Mouse (Mus musculus): ENCODE results near the gene Plagl1. TPM values are rescaled to one million over a fixed set of nuclear protein-coding genes. Genes with fewer than 3 reads are reported as not detected.

Gene Plagl1
- polyA plus RNA-seq, 1 experiment from 2014 or later = 54.9 TPM

GRCm38 (mm10) chr10:13135751-13136150, 75.4 kb downstream of the Plagl1 start:
- ATAC-seq = no peak
- H3K9ac ChIP-seq (ENCODE audit: low read length) = no peak overlapping the region
- H3K4me2 ChIP-seq (ENCODE audit: low read length) = no peak overlapping the region
- no peaks in the 10 kb centered on the region for H3K4me1 ChIP-seq (ENCODE audit: control insufficient read depth, insufficient read depth, low read length)
- H3K27ac ChIP-seq (ENCODE audit: low read depth, low read length) = no peak overlapping the region
- H3K4me3 ChIP-seq (ENCODE audit: low read depth, low read length) = no peak overlapping the region
- no peaks in the 10 kb centered on the region for H3K27me3 ChIP-seq (replicated peaks; ENCODE audit: control insufficient read depth, insufficient read depth, low read length)
- no peak for DNase-seq (ENCODE audit: low spot score)
- H3K9me3 ChIP-seq (replicated peaks; ENCODE audit: control insufficient read depth, low read length) = no peaks in the 10 kb centered on the region
- no peaks in the 10 kb centered on the region for H3K36me3 ChIP-seq (ENCODE audit: control insufficient read depth, insufficient read depth, low read length)
- WGBS = 93% methylated on average over 7 of the region's 7 CpGs

GRCm38 (mm10) chr10:13137906-13138305, 77.6 kb downstream of the Plagl1 start:
- 95% methylated on average over 6 of the region's 6 CpGs for WGBS
- ATAC-seq (no peak), DNase-seq (ENCODE audit: low spot score) (no peak)
- Histone ChIP-seq H3K27me3 (replicated peaks; ENCODE audit: control insufficient read depth, insufficient read depth, low read length) (no peaks in the 10 kb centered on the region), H3K9ac (ENCODE audit: low read length) (no peak overlapping the region), H3K4me2 (ENCODE audit: low read length) (no peak overlapping the region), H3K9me3 (replicated peaks; ENCODE audit: control insufficient read depth, low read length) (no peaks in the 10 kb centered on the region), H3K4me1 (ENCODE audit: control insufficient read depth, insufficient read depth, low read length) (no peaks in the 10 kb centered on the region), H3K4me3 (ENCODE audit: low read depth, low read length) (no peak overlapping the region), H3K36me3 (ENCODE audit: control insufficient read depth, insufficient read depth, low read length) (no peaks in the 10 kb centered on the region), H3K27ac (ENCODE audit: low read depth, low read length) (no peak overlapping the region)

GRCm38 (mm10) chr10:13140434-13140833, 80.1 kb downstream of the Plagl1 start:
- Histone ChIP-seq H3K4me2 (ENCODE audit: low read length) (no peak overlapping the region), H3K9ac (ENCODE audit: low read length) (no peak overlapping the region), H3K27ac (ENCODE audit: low read depth, low read length) (no peak overlapping the region), H3K4me1 (ENCODE audit: control insufficient read depth, insufficient read depth, low read length) (no peaks in the 10 kb centered on the region), H3K9me3 (replicated peaks; ENCODE audit: control insufficient read depth, low read length) (no peaks in the 10 kb centered on the region), H3K4me3 (ENCODE audit: low read depth, low read length) (no peak overlapping the region), H3K27me3 (replicated peaks; ENCODE audit: control insufficient read depth, insufficient read depth, low read length) (no peaks in the 10 kb centered on the region), H3K36me3 (ENCODE audit: control insufficient read depth, insufficient read depth, low read length) (no peaks in the 10 kb centered on the region)
- DNase-seq (ENCODE audit: low spot score) (no peak), ATAC-seq (no peak)
- 89% methylated on average over 2 of the region's 2 CpGs for WGBS

GRCm38 (mm10) chr10:13150435-13150834, 90.1 kb downstream of the Plagl1 start:
- Histone ChIP-seq H3K4me3 (ENCODE audit: low read depth, low read length) (no peak overlapping the region), H3K4me1 (ENCODE audit: control insufficient read depth, insufficient read depth, low read length) (no peaks in the 10 kb centered on the region), H3K9me3 (replicated peaks; ENCODE audit: control insufficient read depth, low read length) (no peaks in the 10 kb centered on the region), H3K4me2 (ENCODE audit: low read length) (no peak overlapping the region), H3K27ac (ENCODE audit: low read depth, low read length) (no peak overlapping the region), H3K27me3 (replicated peaks; ENCODE audit: control insufficient read depth, insufficient read depth, low read length) (no peaks in the 10 kb centered on the region), H3K9ac (ENCODE audit: low read length) (no peak overlapping the region), H3K36me3 (ENCODE audit: control insufficient read depth, insufficient read depth, low read length) (no peaks in the 10 kb centered on the region)
- ATAC-seq = no peak
- DNase-seq (ENCODE audit: low spot score) = no peak
- 71% methylated on average over 3 of the region's 3 CpGs for WGBS

GRCm38 (mm10) chr10:13151353-13151752, 91.0 kb downstream of the Plagl1 start:
- H3K27me3 ChIP-seq (replicated peaks; ENCODE audit: control insufficient read depth, insufficient read depth, low read length) = no peaks in the 10 kb centered on the region
- no peak overlapping the region for H3K27ac ChIP-seq (ENCODE audit: low read depth, low read length)
- H3K9me3 ChIP-seq (replicated peaks; ENCODE audit: control insufficient read depth, low read length) = no peaks in the 10 kb centered on the region
- H3K4me3 ChIP-seq (ENCODE audit: low read depth, low read length) = no peak overlapping the region
- H3K9ac ChIP-seq (ENCODE audit: low read length) = no peak overlapping the region
- WGBS = 67% methylated on average over 5 of the region's 5 CpGs
- H3K4me1 ChIP-seq (ENCODE audit: control insufficient read depth, insufficient read depth, low read length) = no peaks in the 10 kb centered on the region
- no peak for DNase-seq (ENCODE audit: low spot score)
- ATAC-seq = no peak
- H3K36me3 ChIP-seq (ENCODE audit: control insufficient read depth, insufficient read depth, low read length) = no peaks in the 10 kb centered on the region
- H3K4me2 ChIP-seq (ENCODE audit: low read length) = no peak overlapping the region

- no peaks in the 10 kb centered on the region for H3K9me3 ChIP-seq (replicated peaks; ENCODE audit: control insufficient read depth, low read length)
- WGBS = 97% methylated on average over 4 of the region's 4 CpGs
- no peaks in the 10 kb centered on the region for H3K27me3 ChIP-seq (replicated peaks; ENCODE audit: control insufficient read depth, insufficient read depth, low read length)
- no peak overlapping the region for H3K27ac ChIP-seq (ENCODE audit: low read depth, low read length)
- no peaks in the 10 kb centered on the region for H3K4me1 ChIP-seq (ENCODE audit: control insufficient read depth, insufficient read depth, low read length)
- no peak for DNase-seq (ENCODE audit: low spot score)
- no peak overlapping the region for H3K9ac ChIP-seq (ENCODE audit: low read length)
- H3K36me3 ChIP-seq (ENCODE audit: control insufficient read depth, insufficient read depth, low read length) = no peaks in the 10 kb centered on the region
- ATAC-seq = no peak
- no peak overlapping the region for H3K4me2 ChIP-seq (ENCODE audit: low read length)
- no peak overlapping the region for H3K4me3 ChIP-seq (ENCODE audit: low read depth, low read length)
These were observed 92.6 kb downstream of the Plagl1 start for GRCm38 (mm10) chr10:13152811-13153364.

GRCm38 (mm10) chr10:13155377-13155776, 95.1 kb downstream of the Plagl1 start:
- WGBS = 27% methylated on average over 5 of the region's 5 CpGs
- peak; percentile 32 for DNase-seq (ENCODE audit: low spot score)
- no peak for ATAC-seq

GRCm38 (mm10) chr10:13160913-13161312, 100.6 kb downstream of the Plagl1 start:
- Histone ChIP-seq H3K27ac (ENCODE audit: low read depth, low read length) (no peak overlapping the region), H3K36me3 (ENCODE audit: control insufficient read depth, insufficient read depth, low read length) (no peaks in the 10 kb centered on the region), H3K9ac (ENCODE audit: low read length) (no peak overlapping the region), H3K4me3 (ENCODE audit: low read depth, low read length) (no peak overlapping the region), H3K9me3 (replicated peaks; ENCODE audit: control insufficient read depth, low read length) (no peaks in the 10 kb centered on the region), H3K27me3 (replicated peaks; ENCODE audit: control insufficient read depth, insufficient read depth, low read length) (no peaks in the 10 kb centered on the region), H3K4me2 (ENCODE audit: low read length) (no peak overlapping the region), H3K4me1 (ENCODE audit: control insufficient read depth, insufficient read depth, low read length) (no peaks in the 10 kb centered on the region)
- WGBS = 92% methylated on average over 4 of the region's 4 CpGs
- DNase-seq (ENCODE audit: low spot score) (no peak), ATAC-seq (no peak)

More at GRCm38 (mm10) chr10:13155377-13155776, 95.1 kb downstream of the Plagl1 start:
- no peaks in the 10 kb centered on the region for H3K9me3 ChIP-seq (replicated peaks; ENCODE audit: control insufficient read depth, low read length)
- H3K4me3 ChIP-seq (ENCODE audit: low read depth, low read length) = no peak overlapping the region
- H3K27ac ChIP-seq (ENCODE audit: low read depth, low read length) = no peak overlapping the region
- H3K9ac ChIP-seq (ENCODE audit: low read length) = no peak overlapping the region
- no peak overlapping the region for H3K4me2 ChIP-seq (ENCODE audit: low read length)
- no peaks in the 10 kb centered on the region for H3K4me1 ChIP-seq (ENCODE audit: control insufficient read depth, insufficient read depth, low read length)
- no peaks in the 10 kb centered on the region for H3K36me3 ChIP-seq (ENCODE audit: control insufficient read depth, insufficient read depth, low read length)
- H3K27me3 ChIP-seq (replicated peaks; ENCODE audit: control insufficient read depth, insufficient read depth, low read length) = no peaks in the 10 kb centered on the region

GRCm38 (mm10) chr10:13162031-13162430, 101.7 kb downstream of the Plagl1 start:
- DNase-seq (ENCODE audit: low spot score) = no peak
- Histone ChIP-seq H3K9ac (ENCODE audit: low read length) (no peak overlapping the region), H3K27ac (ENCODE audit: low read depth, low read length) (no peak overlapping the region), H3K27me3 (replicated peaks; ENCODE audit: control insufficient read depth, insufficient read depth, low read length) (no peaks in the 10 kb centered on the region), H3K4me1 (ENCODE audit: control insufficient read depth, insufficient read depth, low read length) (no peaks in the 10 kb centered on the region), H3K4me2 (ENCODE audit: low read length) (no peak overlapping the region), H3K9me3 (replicated peaks; ENCODE audit: control insufficient read depth, low read length) (no peaks in the 10 kb centered on the region), H3K36me3 (ENCODE audit: control insufficient read depth, insufficient read depth, low read length) (no peaks in the 10 kb centered on the region), H3K4me3 (ENCODE audit: low read depth, low read length) (no peak overlapping the region)
- ATAC-seq = no peak
- 87% methylated on average over 4 of the region's 4 CpGs for WGBS

Measured in forebrain, embryonic 14.5 days (tissue).